ENCODE assay signal across 25 mouse cellular contexts in genomic region chr1:180176784-180177183, GRCm38 (mm10). TPM values are rescaled to one million over a fixed set of nuclear protein-coding genes. Genes with fewer than 3 reads are reported as not detected.
DNase-seq lines count a peak whose midpoint lies in the region; TF ChIP-seq lines count a peak whose summit lies in the region.
"Had no signal": no experiment of that assay in that cellular context is flagged by ENCODE, and none has a peak within 500 bp of the region (broad histone marks: within the 10 kb centered on the region; RNA-seq: fewer than 3 reads in every experiment).

No protein-coding gene starts in this region.

- H3K4me2 ChIP-seq in CH12.LX (ENCODE audit: insufficient read depth, low read depth, poor library complexity, severe bottlenecking): no peak overlapping the region
- H3K4me2 ChIP-seq: embryonic facial prominence, embryonic 13.5 days; forebrain, embryonic 15.5 days; hindbrain, embryonic 14.5 days; limb, embryonic 13.5 days; lung, embryonic 14.5 days; midbrain, embryonic 12.5 days; neural tube, embryonic 13.5 days had no signal

- H3K9ac ChIP-seq in heart, adult 2 months (ENCODE audit: low read depth, low read length): peak overlapping the region; percentile 17; the same call in 1 of the 2 replicates
- no peak overlapping the region for H3K9ac ChIP-seq in CH12.LX (ENCODE audit: insufficient read depth, low read depth)
- H3K9ac ChIP-seq: forebrain, embryonic 15.5 days; hindbrain, embryonic 14.5 days; limb, embryonic 13.5 days; liver, embryonic 14.5 days; lung, embryonic 14.5 days; midbrain, embryonic 12.5 days; neural tube, embryonic 13.5 days had no signal

- no peaks in the 10 kb centered on the region for H3K27me3 ChIP-seq in heart, adult 2 months (ENCODE audit: control insufficient read depth, insufficient read depth, low read length)
- no peaks in the 10 kb centered on the region for H3K27me3 ChIP-seq in CH12.LX (replicated peaks)
- H3K27me3 ChIP-seq: embryonic facial prominence, embryonic 13.5 days; forebrain, embryonic 15.5 days; limb, embryonic 13.5 days; midbrain, embryonic 12.5 days; neural tube, embryonic 13.5 days had no signal

- no peak for TF ChIP-seq CTCF in heart, adult 2 months (IDR thresholded peaks at IDR 0.05)
- no peak for TF ChIP-seq CTCF in CH12.LX (conservative IDR thresholded peaks at IDR 0.05 in 1 of 2, IDR thresholded peaks at IDR 0.05 in 1 of 2; ENCODE audit: low read depth in 2 of 2, low read length in 2 of 2)

- WGBS in heart, adult 2 months: 30% methylated on average over 1 of the region's 1 CpGs

- no peak for TF ChIP-seq RAD21 in CH12.LX (IDR thresholded peaks at IDR 0.05; ENCODE audit: low read depth, low read length)

- H3K36me3 ChIP-seq in heart, adult 2 months (ENCODE audit: control insufficient read depth, insufficient read depth, low read length): peaks cover 4% of the 10 kb centered on the region; the same call in 1 of the 2 replicates
- peaks cover 91 to 98% of the 10 kb centered on the region in 2 experiments for H3K36me3 ChIP-seq in CH12.LX (replicated peaks in 1 of 2; ENCODE audit: control insufficient read depth in 1 of 2, insufficient read depth in 1 of 2, low read length in 1 of 2)
- H3K36me3 ChIP-seq: embryonic facial prominence, embryonic 13.5 days; forebrain, embryonic 10.5 days; forebrain, embryonic 15.5 days; limb, embryonic 13.5 days; midbrain, embryonic 12.5 days; neural tube, embryonic 13.5 days had no signal

- H3K9me3 ChIP-seq in CH12.LX (replicated peaks; ENCODE audit: low read length): no peaks in the 10 kb centered on the region
- H3K9me3 ChIP-seq: embryonic facial prominence, embryonic 13.5 days; forebrain, embryonic 10.5 days; forebrain, embryonic 15.5 days; limb, embryonic 13.5 days; midbrain, embryonic 12.5 days; neural tube, embryonic 13.5 days had no signal

- peaks cover 9% of the 10 kb centered on the region; the same call in 1 of the 2 replicates for H3K4me1 ChIP-seq in heart, adult 2 months (ENCODE audit: control insufficient read depth, insufficient read depth, low read length)
- H3K4me1 ChIP-seq in CH12.LX (ENCODE audit: control insufficient read depth in 1 of 2, insufficient read depth in 2 of 2): peaks cover 22 to 63% of the 10 kb centered on the region in 2 experiments
- peaks cover 19% of the 10 kb centered on the region for H3K4me1 ChIP-seq in brown adipose tissue, adult 24 weeks (ENCODE audit: control insufficient read depth, insufficient read depth, insufficient read length, low read length)
- H3K4me1 ChIP-seq: embryonic facial prominence, embryonic 13.5 days; forebrain, embryonic 10.5 days; forebrain, embryonic 15.5 days; limb, embryonic 13.5 days; midbrain, embryonic 12.5 days; neural tube, embryonic 13.5 days had no signal

- no peak for TF ChIP-seq EP300 in heart, adult 2 months (IDR thresholded peaks at IDR 0.05; ENCODE audit: insufficient read depth, low read depth, low read length)
- no peak for TF ChIP-seq EP300 in CH12.LX (IDR thresholded peaks at IDR 0.05; ENCODE audit: low read length)

- dilution Hi-C loops in CH12.LX (cut with MboI; ENCODE audit: extremely low pct_ligation_motif_present, extremely low pct_unique_long_range_greater_than_20kb, low sequenced_read_pairs): no loop called here

- H3K79me2 ChIP-seq in heart, adult 2 months (replicated peaks; ENCODE audit: control insufficient read depth, insufficient read depth, low read length): no peaks in the 10 kb centered on the region; the same call in 1 of the 2 replicates
- H3K79me2 ChIP-seq in CH12.LX (replicated peaks; ENCODE audit: control insufficient read depth, extremely low read depth, insufficient read depth, poor library complexity, severe bottlenecking): peaks cover 33% of the 10 kb centered on the region

- peak overlapping the region; percentile 87 for H3K27ac ChIP-seq in heart, adult 2 months
- peak overlapping the region; percentile 64 for H3K27ac ChIP-seq in CH12.LX (ENCODE audit: insufficient read depth, low read depth)
- 0 out of 2 replicates have a peak overlapping the region, but pooled peaks have one; percentile 2 for H3K27ac ChIP-seq in brown adipose tissue, adult 24 weeks (replicated peaks; ENCODE audit: low read depth, low read length)
- H3K27ac ChIP-seq: embryonic facial prominence, embryonic 13.5 days; forebrain, embryonic 10.5 days; forebrain, embryonic 15.5 days; hindbrain, embryonic 14.5 days; layer of hippocampus, adult 2 months; left cerebral cortex, adult 2 months; limb, embryonic 13.5 days; liver, embryonic 14.5 days; midbrain, embryonic 12.5 days; neural tube, embryonic 13.5 days had no signal

- in situ Hi-C loops in CH12.LX (cut with MboI; ENCODE audit: low pct_ligation_motif_present, low pct_unique_long_range_greater_than_20kb, low sequenced_read_pairs): loop anchor here (5.0 kb wide), 1 partner anchor 41 kb away; no protein-coding TSS in a partner anchor

- no peak overlapping the region for H3K4me3 ChIP-seq in heart, adult 2 months
- no peak overlapping the region for H3K4me3 ChIP-seq in CH12.LX (replicated peaks in 1 of 3; ENCODE audit: low read depth in 2 of 3, low read length in 2 of 3, poor library complexity in 1 of 3)
- H3K4me3 ChIP-seq in brown adipose tissue, adult 24 weeks (ENCODE audit: insufficient read depth, low read depth, low read length): no peak overlapping the region
- H3K4me3 ChIP-seq: embryonic facial prominence, embryonic 13.5 days; forebrain, embryonic 10.5 days; forebrain, embryonic 15.5 days; layer of hippocampus, adult 2 months; left cerebral cortex, adult 2 months; limb, embryonic 13.5 days; midbrain, embryonic 12.5 days; neural tube, embryonic 13.5 days had no signal

- TF ChIP-seq POLR2A in heart, adult 2 months (IDR thresholded peaks at IDR 0.05; ENCODE audit: insufficient read depth, low read depth, low read length): no peak
- TF ChIP-seq POLR2A in CH12.LX (IDR thresholded peaks at IDR 0.05; ENCODE audit: low read depth, low read length): no peak

- intact Hi-C loops in heart, adult 2 months (cut with DNase I): no loop called here
- intact Hi-C loops in heart, postnatal 14 days (cut with DNase I): loop anchor here (5.0 kb wide), 2 partner anchors 306 to 376 kb away; partner anchors contain the start of gene Stum

- DNase-seq in heart, adult 2 months: no peak
- no peak for DNase-seq in heart, postnatal 14 days
- DNase-seq in kidney, postnatal 10 days: peak; percentile 7
- no peak for DNase-seq in kidney, postnatal 14 days
- peak; percentile 48 for DNase-seq in CH12.LX (ENCODE audit: extremely low read depth)
- DNase-seq: adrenal gland, postnatal 14 days; B cell, adult 2 months; cerebellum, adult 18-20 months; cerebellum, postnatal 10 days; kidney, adult 18-20 months; kidney, postnatal 25 days; lung, embryonic 14.5 days; lung, postnatal 14 days; right cerebral cortex, postnatal 4 days had no signal

TF ChIP-seq in CH12.LX, 34 proteins besides CTCF, POLR2A, EP300 and RAD21:
- peak; percentile 52; the same call in 1 of the 2 replicates for TF ChIP-seq MXI1 (IDR thresholded peaks at IDR 0.05; ENCODE audit: low read depth, low read length)
- no peak for TF ChIP-seq MAFK (IDR thresholded peaks at IDR 0.05; ENCODE audit: insufficient replicate concordance, low read length)
- peak; percentile 69; the same call in 1 of the 2 replicates for TF ChIP-seq MAX (IDR thresholded peaks at IDR 0.05; ENCODE audit: low read length)
- TF ChIP-seq TCF12 (IDR thresholded peaks at IDR 0.05; ENCODE audit: low read depth, low read length): peak; percentile 23; the same call in 1 of the 2 replicates
- no peak for TF ChIP-seq ZC3H11A (IDR thresholded peaks at IDR 0.05; ENCODE audit: low read depth, low read length)
- peak; percentile 7; the same call in 1 of the 2 replicates for TF ChIP-seq USF1 (IDR thresholded peaks at IDR 0.05; ENCODE audit: low read depth, low read length)
- TF ChIP-seq BHLHE40 (IDR thresholded peaks at IDR 0.05; ENCODE audit: low read depth, low read length): peak; percentile 56; the same call in 1 of the 2 replicates
- 0 out of 2 replicates have a peak, but pooled peaks have one; percentile 42 for TF ChIP-seq MYC (IDR thresholded peaks at IDR 0.05; ENCODE audit: low read depth, low read length)
- TF ChIP-seq TBP (conservative IDR thresholded peaks at IDR 0.05; ENCODE audit: low read depth, low read length): no peak

RNA-seq across cellular contexts. Expression of gene Coq8a, which starts 22.6 kb away (rescaled TPM):
- 100 to 1,000 TPM; 783 to 919 TPM for total RNA-seq in heart, adult 2 months (2021)
- 468 and 899 TPM in 2 replicates for polyA plus RNA-seq in heart, adult 2 months (2012; rRNA removed)
- total RNA-seq in heart, postnatal 14 days (2021): 100 to 1,000 TPM; 741 to 790 TPM
- total RNA-seq in CH12.LX (2012; rRNA removed) (74.0 and 88.1 TPM in 2 replicates), CH12.LX (2014; rRNA removed) (73.4 and 84.6 TPM in 2 replicates)
- 237 and 248 TPM in 2 replicates for polyA plus RNA-seq in CH12.LX (2012; ENCODE audit: insufficient read length, low read depth)
- polyA plus RNA-seq in brown adipose tissue, adult 24 weeks (2012; ENCODE audit: insufficient read depth, insufficient read length, missing spikeins): 1,169 and 1,640 TPM in 2 replicates

Comparison
In these comparisons a context has a peak if more than half of its experiments do, and no peak if none do; other contexts are left out.
1. DNase-seq: peak in kidney, postnatal 10 days (single experiment) and CH12.LX (single experiment); none in heart, adult 2 months (0 of 2), heart, postnatal 14 days (0 of 2) and kidney, postnatal 14 days (single experiment).
2. H3K27ac ChIP-seq: peak in every context shown above with its lines; median percentile 87 in heart, adult 2 months; 64 in CH12.LX; 2 in brown adipose tissue, adult 24 weeks.
3. RNA of gene Coq8a, which starts 22.6 kb away (total RNA-seq): 783 to 919 TPM in heart, adult 2 months and 741 to 790 TPM in heart, postnatal 14 days; 73.4 to 88.1 TPM in CH12.LX; every median in the first group is over 4 times any median in the second.